Mouse (Mus musculus): Measurements from ENCODE around the gene Abraxas1.

Gene Abraxas1

DNA sequence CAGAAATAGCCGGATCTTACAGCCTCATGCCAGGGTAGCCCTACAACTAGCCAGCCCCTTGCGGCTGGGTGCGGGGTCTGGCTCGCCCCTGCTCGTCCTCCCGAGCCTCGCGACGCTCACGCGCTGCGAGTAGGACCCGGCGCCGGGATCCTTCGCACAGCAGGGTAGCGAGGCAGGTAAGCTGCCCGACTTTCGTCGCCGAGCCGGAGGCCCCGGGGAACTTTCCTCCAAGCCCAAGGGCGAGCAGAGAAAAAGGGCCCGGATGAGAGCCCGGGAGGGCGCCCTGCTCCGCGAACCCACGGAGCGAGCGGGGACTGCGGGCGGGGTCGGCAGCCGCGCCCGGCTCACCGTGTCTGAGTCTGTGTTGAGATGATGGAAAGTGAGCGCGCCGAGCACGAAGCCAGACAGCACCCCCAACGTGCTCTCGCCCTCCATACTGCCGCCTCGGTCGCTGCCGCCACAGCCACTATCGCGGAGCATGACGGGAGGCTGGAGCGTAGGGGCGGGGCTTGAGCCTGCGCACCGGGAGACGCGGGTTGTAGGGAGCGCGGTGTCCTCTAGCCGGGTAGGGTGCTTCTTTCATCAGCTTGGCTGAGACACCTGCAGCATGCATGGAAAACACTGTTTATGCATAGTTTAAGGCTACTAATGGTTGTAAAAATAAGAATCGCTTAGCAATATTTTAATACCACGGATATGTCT is at the start of gene Abraxas1:
Abraxas1 (minus strand) TSS at position 483 of the 702 bp plus-strand sequence.
- DNase-seq (ENCODE audit: low read depth, low spot score), result peak; percentile 60

DNA sequence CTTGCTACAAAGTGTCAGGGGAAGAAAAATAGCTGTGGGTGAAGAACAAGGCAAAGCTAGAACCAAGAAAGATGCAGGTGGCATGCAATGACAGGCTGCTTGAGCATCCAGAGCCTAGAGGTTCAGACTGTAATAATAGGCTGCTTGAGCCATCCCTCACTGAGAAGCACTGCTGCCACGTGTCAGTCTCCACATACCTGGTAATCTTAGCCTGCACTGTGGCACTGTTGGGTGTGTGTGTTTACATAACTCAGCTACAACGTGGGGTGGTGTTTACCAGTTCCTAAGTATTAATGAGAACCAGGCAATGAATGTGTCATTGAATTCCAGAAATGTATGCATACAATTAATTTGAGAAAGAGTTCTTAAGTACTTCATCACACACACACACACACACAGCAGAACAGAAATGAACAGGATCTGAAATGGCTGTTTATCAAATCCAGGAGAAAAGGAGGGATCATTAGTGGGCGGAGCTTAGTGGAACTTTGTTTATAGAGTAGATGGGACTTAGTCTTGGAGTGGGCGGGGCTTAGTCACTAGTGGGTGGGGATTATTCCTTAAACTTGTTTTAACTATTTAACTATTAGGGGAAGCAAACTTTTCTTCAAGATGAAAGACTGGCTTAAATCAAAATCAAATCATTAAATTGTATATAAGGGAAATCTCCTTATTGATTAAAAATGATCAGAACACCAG is 48.6 kb upstream of the Abraxas1 start:
- DNase-seq (ENCODE audit: low read depth, low spot score), result no peak

DNA sequence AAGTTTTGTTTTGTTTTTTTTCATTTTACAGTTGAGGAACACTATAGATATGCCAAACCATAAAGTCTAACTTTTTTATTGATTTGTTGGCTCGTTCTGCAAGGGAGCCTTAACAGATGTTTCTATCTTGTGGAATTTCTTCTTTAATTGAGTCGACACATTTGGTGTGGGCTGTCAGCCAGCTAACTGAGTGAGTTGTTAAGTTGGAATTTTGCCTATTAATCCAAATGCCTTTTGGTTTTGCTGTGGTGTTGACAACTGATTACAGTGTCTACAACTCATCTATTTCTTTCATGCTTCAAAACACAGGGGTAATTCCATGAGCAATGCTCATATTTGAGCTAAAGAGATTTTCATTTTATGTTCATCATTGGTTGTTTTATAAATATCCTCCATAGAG is 45.4 kb upstream of the Abraxas1 start:
- DNase-seq (ENCODE audit: low read depth, low spot score), result no peak

DNA sequence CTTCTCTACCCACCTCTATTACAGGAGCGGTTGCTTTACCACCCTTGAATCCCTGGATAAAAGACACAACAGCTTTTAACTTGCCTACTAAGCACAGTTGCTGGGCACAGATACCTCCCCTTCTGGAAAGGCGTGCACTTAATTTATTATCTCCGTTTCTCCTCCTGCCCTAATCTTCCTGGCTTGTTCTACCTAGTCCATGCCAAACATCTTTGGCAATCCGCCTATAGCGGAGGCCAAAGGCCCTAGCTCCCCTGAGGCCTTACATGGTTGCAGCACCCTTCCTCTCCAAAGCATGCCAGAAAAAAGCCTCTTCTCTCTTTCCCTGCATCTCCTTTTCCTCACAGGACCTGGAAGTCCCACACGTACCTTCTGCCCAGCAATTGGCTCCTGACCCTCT is 43.7 kb upstream of the Abraxas1 start:
- DNase-seq (ENCODE audit: low read depth, low spot score), result no peak

DNA sequence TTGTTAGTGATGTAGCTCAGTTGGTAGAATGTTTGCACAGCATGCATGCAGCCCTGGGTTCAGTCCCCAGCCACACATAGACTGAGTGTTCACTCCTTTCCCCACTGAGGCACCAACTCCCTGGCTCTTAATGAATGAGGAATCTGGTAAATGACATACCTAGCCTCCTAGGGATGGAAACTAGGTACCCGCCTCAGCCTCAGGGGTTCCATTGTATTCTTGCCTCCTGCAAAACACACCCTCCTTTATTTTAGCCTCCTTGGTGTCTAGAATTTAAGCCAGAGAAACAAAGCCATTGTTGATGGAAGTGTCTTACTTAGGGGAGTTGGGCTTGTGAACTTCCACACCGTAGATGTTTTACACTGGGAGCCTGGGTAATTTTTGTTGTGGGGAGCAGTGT is 42.3 kb upstream of the Abraxas1 start:
- DNase-seq (ENCODE audit: low read depth, low spot score), result no peak

DNA sequence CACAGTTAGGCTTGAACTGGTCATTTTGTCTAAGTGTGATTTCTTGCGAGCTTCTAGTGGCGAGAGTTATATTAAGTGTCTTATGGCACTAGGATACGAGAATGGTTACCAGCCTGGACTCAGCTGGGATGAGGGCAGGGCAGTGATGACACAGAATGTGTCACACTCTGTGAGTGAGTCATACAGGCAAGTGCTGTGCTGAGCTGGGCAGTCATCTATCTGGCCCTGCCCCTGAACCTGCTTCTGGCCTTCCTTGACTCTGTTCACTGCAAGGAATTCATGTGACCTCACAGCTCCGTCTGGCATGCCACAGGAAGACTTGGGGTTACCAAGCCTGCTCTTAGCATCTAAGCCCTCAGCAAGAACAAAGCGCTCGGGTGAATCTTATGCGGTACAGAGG is 41.0 kb upstream of the Abraxas1 start:
- DNase-seq (ENCODE audit: low read depth, low spot score), result no peak

DNA sequence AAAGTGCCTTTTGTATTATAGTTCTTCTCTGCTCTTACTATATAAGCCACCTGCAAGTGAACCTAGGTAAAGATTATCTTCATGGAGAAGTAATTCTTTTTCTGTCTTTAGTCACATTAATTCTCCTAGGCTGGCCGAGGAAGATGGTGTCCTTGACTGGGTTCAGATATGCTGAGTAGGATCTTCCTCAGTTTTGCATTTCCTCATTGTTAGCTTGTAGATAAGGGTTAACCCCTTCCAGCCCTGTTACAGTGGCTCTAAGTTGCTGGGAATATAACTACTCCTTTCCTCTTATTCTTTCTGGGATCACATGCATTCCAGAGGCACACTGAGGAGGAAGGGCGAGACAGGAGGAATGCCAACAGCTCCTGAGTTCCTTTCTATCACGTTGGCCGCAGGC is 40.4 kb upstream of the Abraxas1 start:
- DNase-seq (ENCODE audit: low read depth, low spot score), result no peak

DNA sequence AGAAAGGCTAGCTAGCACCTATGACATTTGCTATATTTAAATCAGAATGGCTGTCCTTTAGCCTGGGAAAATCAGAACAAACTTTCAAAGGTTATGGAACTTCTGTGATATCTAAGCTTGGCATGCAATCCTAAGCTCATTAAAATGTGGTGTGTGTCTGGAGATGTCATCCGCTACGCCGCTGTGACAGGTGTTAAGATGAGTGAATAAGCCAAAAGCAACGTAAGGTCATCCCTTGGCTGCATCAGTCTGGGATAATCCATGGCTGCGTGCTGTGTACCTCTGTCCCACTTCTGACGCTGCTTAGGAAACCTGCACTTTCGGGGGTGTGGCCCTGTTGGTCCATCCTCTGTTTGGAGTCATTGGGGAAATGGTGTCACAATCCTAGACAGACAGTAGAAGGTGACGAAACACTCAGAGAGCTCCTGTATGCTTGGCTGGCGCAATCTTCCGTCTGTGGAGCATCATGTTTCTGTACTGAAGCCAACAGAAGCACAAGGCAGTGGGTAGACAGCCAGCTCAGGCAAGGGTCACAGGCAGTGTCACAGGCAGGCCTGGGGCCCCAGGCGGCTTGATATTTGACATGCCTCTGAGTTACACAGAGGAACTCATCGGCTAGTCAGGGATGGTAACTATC is 39.8 kb upstream of the Abraxas1 start:
- DNase-seq (ENCODE audit: low read depth, low spot score), result no peak

DNA sequence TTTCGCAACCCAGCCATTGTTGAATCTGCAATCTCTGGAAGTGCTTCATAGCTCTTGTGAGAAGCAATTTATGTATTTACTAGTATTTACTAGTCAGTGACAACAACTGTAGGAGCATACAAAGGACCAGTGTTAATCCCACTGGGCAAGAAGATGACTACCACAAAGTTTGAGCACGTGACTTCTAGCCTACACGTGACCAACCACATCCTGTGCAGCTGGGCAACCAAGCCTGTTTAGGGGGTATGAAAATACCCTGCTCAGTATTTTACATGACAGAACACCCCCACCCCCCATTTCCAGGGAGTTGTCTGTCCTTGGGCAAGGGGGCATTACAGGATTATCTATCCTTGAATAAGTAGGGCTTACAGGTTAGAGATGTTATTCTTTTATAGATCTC is 35.8 kb upstream of the Abraxas1 start:
- no peak for DNase-seq (ENCODE audit: low read depth, low spot score)

DNA sequence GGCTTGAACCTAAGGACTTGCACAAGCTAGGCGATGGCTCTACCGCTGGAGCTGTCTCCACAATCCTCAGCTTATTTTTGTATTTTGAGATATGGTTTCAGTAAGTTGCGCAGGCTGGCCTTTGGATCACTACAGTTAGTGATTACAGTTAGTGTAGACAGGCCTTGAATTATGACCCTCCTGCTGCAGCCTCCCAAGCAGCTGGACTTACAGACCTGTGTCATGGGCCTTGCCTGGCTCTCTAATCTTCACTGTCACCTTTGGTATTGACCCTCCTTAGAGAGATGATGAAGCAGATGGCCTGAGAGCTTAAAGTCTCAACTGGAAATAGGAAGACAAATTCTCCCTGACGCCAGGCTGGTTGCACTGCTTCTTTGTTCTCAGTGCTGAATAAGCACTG is 33.2 kb upstream of the Abraxas1 start:
- DNase-seq (ENCODE audit: low read depth, low spot score), result no peak

DNA sequence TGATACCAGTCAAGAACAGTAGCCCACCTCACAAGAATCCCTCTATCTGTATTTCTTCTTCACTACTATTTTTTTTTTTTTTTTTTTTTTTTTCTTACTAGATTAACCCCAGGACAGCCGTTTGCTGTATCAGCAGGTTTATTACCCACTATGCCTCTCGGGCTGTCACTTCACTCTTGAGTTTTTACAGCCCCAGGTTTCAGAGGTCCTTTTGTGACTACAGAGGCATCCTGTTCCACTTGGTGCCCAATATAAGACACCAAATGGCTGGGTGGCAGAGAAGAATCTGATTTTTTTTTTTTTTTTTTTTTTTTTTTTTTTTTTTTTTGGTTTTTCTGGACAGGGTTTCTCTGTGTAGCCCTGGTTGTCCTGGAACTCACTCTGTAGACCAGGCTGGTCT is 26.4 kb upstream of the Abraxas1 start:
- no peak for DNase-seq (ENCODE audit: low read depth, low spot score)

DNA sequence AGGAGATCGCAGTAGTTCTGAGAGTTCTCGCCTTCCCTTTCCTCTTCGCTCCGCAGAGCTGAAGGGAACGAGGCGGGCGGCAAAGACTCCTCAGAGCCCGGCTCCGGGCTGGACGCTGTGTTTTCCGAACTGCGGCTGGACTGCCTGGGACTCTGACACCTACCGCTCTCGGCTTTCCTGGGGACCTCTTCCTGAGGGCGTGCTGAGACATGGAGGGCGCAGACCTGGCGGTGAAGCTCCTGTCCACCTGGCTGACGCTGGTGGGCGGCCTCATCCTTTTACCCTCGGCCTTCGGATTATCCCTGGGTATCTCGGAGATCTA is 25.8 kb upstream of the Abraxas1 start:
- DNase-seq (ENCODE audit: low read depth, low spot score), result no peak

DNA sequence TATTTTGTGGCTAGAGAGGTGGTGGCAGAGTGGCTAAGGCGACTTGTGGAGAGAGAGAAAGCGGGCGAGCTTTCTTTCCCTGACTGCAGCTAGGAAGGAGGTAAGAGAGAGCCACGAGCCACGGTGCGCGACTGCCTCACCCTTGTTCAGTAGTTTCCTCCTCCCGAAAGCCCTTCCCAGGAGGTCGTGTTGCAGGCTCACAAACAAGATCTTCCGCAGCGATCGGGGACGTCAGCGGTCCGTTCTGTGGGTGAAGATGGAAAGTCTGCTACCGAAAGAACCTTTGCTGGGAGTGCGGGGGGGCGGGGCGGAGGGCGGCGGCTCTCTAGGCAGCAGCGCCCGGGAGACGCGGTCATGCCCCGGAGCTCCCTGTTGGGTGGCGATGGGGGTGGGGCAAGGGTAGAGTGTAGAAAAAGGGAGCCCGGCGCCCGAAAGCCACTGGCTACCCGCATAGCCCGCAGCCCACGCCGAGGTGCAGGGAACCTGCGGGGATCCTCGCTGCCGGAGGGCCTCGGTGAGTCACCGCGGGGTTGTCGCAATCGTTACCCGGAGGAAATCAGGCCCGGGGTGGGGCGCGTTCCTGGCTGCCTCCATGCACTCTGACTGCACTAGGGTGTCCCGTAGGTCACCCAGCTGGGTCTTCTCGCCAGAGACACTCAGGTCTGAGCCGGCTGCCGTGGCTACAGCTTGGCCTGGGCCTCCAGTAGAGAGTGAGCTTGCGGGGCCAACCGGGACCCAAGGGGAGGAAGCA is 25.3 kb upstream of the Abraxas1 start:
- no peak for DNase-seq (ENCODE audit: low read depth, low spot score)

DNA sequence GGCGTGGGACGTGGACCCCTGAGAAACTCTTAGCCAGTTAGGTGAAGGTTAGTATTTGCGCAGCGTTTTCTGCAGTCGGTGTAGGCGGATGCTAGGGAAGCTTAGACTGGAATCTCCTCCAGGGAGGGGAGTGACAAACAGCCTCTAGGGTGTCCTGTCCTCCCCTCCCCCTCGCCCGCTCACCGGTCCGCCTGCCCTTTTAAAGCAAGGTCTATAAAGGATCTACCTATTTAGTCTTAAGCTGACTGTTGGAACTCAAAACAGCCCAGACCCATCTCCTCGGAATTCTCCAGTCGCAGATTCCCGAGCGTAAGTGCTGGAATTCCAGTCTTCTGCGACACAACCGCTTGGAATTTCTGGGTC is 24.7 kb upstream of the Abraxas1 start, which contains the start of gene Gpat3:
Gpat3 (plus strand) TSS at position 229 of the 363 bp plus-strand sequence.
- DNase-seq (ENCODE audit: low read depth, low spot score), result no peak

DNA sequence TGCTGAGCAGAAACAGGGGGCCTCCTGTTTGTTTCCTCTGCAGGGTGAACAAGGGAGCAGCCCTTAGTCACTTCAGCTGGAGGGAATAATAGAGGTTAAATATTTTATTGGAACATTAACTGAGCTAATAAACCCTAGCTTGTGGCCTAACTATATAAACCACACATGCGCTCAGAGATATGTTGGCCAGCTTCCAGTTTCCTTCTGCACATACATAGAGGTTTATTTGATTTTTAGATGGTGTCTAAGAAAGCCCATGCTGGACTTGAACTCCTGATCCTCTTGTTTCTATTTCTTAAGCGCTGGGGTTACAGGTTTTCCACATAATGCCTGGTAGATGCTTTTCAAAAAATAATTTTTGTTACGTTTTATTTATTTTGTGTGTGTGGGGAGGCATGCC is 23.7 kb upstream of the Abraxas1 start:
- DNase-seq (ENCODE audit: low read depth, low spot score), result no peak

DNA sequence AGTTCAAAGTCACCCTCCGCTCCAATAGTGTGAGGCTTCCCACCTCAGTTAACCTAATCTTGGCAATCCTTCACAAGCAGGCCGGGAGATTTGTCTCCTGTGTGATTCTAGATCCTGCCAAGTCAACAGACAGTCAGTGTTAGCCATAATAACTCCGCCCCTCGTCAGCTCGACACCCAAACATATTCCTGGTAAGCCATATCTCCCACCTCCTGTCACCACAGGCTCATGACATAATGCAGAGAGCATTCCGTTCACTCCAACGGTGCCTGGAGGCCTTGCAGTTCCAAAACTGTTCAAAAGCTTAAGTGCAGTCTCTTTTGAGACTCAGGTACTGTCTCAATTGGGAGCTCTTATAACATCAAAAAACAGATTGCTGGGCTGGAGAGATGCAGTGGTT is 17.1 kb upstream of the Abraxas1 start:
- DNase-seq (ENCODE audit: low read depth, low spot score), result no peak

DNA sequence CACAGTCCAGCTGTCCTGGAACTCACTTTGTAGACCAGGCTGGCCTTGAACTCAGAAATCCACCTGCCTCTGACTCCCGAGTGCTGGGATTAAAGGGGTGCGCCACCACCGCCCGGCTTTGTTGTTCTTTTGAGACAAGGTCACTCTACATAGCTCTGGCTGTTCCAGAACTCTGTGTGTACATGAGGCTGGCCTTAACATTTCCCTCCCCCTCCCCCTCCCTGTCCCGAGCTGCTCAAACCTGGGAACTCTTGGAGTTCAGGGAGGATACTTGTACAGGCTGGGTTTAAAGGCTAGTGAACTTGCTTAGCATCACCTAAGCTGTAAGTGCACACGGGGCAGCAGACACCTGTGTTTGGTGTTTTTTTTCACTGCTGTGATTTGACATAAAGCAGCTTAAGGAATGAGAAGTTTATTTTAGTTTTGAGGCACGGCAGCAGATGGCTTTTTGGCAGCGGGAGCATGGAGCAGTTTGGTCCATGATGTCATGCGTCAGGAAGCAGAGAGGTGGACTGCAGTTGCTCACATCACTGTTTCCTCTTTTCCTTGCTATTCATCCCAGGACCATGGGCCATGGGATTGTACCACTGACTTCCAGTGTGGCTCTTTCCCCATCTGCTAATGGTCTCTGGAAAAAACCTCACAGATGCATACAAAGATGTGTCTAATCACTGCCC is 15.2 kb upstream of the Abraxas1 start:
- DNase-seq (ENCODE audit: low read depth, low spot score), result no peak

DNA sequence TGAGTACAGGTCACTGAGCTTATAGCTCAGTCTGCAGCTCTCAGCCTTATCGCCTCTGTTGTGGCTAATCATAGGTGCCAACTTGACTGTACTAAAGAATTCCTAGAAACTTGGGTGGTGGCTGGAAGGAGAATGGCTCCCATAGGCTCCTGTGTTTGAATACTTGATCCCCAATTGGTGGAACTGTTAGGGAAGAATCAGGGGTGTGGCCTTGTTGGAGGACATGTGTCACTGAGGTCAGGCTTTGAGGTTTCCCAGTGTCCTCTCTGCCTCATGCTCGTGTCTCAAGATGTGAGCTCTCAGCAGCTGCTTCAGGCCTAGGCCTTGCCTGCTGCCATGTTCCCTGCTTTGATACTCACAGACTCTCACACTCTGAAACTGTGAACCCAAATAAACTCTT is 13.1 kb upstream of the Abraxas1 start:
- no peak for DNase-seq (ENCODE audit: low read depth, low spot score)

DNA sequence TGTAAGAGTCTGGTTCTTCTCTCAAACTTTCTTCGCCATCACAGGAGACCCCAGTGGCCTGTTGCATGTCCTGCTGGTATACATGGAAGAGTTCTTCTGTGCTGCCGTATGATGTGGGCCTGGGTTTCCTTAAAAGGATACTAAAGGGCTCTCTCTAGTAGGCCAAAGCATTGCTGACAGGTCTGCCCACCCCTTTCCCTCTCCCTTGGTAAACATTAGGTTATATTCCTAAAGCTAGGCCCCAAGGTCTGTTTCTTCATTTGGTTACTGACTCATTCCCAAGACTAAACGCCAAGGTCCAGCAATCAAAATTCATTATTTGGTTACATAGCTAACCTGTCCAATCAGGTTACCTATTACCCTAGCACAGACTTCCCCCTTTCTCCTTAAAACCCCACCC is 11.9 kb upstream of the Abraxas1 start:
- no peak for DNase-seq (ENCODE audit: low read depth, low spot score)

DNA sequence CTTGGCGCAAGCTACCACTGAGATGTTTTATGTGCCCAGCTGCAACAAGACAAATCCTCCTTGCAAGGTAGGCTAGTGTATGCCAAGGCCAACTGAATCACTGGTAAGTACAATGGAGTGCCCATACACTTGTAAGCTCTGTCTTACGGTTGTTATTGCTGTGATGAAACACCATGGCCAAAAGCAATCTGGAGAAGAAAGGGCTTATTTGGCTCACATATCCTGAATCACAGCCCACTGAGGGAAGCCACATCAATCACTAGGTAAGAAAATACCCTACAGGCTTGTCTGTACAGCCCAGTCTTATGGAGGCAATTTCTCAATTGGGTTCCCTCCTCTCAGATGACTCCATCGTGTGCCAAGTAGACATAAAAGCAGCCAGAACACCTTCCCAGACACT is 7.9 kb upstream of the Abraxas1 start:
- DNase-seq (ENCODE audit: low read depth, low spot score), result no peak

DNA sequence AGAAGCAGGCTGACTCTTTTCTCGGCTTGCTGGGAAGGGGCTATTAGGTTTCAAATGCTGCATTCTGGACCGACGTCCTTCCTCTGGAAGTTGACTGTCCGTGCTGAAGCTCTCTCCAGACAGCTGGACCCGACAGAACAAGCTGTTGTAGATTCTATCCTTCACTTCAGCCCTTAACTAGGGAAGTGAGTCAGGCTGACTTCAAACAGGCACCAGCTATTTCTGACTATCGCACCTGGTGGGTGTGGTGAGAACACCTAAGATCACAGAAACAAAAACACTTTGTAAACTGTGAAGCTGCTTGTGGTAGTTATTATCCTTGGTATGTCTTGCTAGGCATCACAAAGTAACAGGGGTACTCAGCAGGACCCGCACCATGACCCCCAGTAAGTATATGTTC is 5.8 kb upstream of the Abraxas1 start:
- no peak for DNase-seq (ENCODE audit: low read depth, low spot score)

DNA sequence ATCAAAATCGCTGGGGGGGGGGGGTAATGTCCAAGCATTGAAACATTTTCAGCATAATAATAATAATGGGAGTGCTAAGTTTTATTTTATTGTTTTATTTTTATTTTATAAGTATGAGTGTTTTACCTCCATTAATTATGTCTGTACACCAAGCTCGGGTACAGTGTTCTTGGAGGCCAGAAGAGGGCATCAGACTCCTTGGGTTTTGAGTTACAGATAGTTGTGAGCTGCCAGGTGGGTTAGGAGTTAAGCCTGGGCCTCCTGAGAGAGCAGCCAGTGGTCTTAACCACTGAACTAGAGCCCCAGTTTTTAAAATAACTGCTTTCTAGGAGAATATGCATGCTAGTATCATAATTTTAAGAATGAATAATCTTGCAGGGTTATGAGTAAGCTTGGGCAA is 5.2 kb upstream of the Abraxas1 start:
- no peak for DNase-seq (ENCODE audit: low read depth, low spot score)

All from telencephalon, adult 2 months (tissue).